17 mouse cellular contexts compared by ENCODE assay signal in genomic region chr7:45573954-45574353, GRCm38 (mm10). TPM values are rescaled to one million over a fixed set of nuclear protein-coding genes. Genes with fewer than 3 reads are reported as not detected.
DNase-seq lines count a peak whose midpoint lies in the region; ATAC-seq lines count a peak whose summit lies in the region.
"Had no signal": no experiment of that assay in that cellular context is flagged by ENCODE, and none has a peak within 500 bp of the region (broad histone marks: within the 10 kb centered on the region; RNA-seq: fewer than 3 reads in every experiment).

No protein-coding gene starts in this region.

- H3K4me3 ChIP-seq in midbrain, embryonic 11.5 days (ENCODE audit: low read depth, low read length), result no peak overlapping the region
- H3K4me3 ChIP-seq in midbrain, embryonic 14.5 days (replicated peaks; ENCODE audit: low read depth, low read length), result no peak overlapping the region
- peak overlapping the region; percentile 30 for H3K4me3 ChIP-seq in kidney, embryonic 15.5 days (replicated peaks)
- H3K4me3 ChIP-seq: embryonic facial prominence, embryonic 13.5 days; layer of hippocampus, adult 2 months; lung, embryonic 15.5 days had no signal

- peaks cover 5% of the 10 kb centered on the region; the same call in 1 of the 2 replicates for H3K4me1 ChIP-seq in midbrain, embryonic 11.5 days (ENCODE audit: control insufficient read depth, insufficient read depth, low read length)
- peaks cover 12% of the 10 kb centered on the region for H3K4me1 ChIP-seq in midbrain, embryonic 14.5 days (ENCODE audit: control insufficient read depth, insufficient read depth, low read length)
- H3K4me1 ChIP-seq in kidney, embryonic 15.5 days, result peaks cover 70% of the 10 kb centered on the region

- no peaks in the 10 kb centered on the region for H3K36me3 ChIP-seq in midbrain, embryonic 11.5 days (ENCODE audit: control insufficient read depth, insufficient read depth, low read length)
- peaks cover 12% of the 10 kb centered on the region for H3K36me3 ChIP-seq in midbrain, embryonic 14.5 days (ENCODE audit: control insufficient read depth, insufficient read depth, low read length)
- H3K36me3 ChIP-seq in kidney, embryonic 15.5 days, result peaks cover 31% of the 10 kb centered on the region

- ATAC-seq in midbrain, embryonic 11.5 days (ENCODE audit: low FRiP score), result no peak
- no peak for ATAC-seq in midbrain, embryonic 14.5 days (ENCODE audit: low FRiP score, low TSS enrichment)
- no peak for ATAC-seq in kidney, embryonic 15.5 days (replicated peaks; ENCODE audit: low FRiP score)
- ATAC-seq: forebrain, postnatal 0 days had no signal

- no peaks in the 10 kb centered on the region for H3K9me3 ChIP-seq in midbrain, embryonic 11.5 days (ENCODE audit: control insufficient read depth, low read length)
- no peaks in the 10 kb centered on the region for H3K9me3 ChIP-seq in midbrain, embryonic 14.5 days (ENCODE audit: control insufficient read depth, low read length)
- no peaks in the 10 kb centered on the region for H3K9me3 ChIP-seq in kidney, embryonic 15.5 days (replicated peaks)
- H3K9me3 ChIP-seq: embryonic facial prominence, embryonic 13.5 days; lung, embryonic 15.5 days had no signal

- WGBS in midbrain, embryonic 11.5 days, result 83% methylated on average over 8 of the region's 8 CpGs
- WGBS in midbrain, embryonic 14.5 days, result 83% methylated on average over 8 of the region's 8 CpGs
- 53% methylated on average over 8 of the region's 8 CpGs for WGBS in kidney, embryonic 15.5 days

- DNase-seq in midbrain, embryonic 11.5 days (ENCODE audit: low spot score, missing footprints), result peak; percentile 12
- DNase-seq in midbrain, embryonic 14.5 days, result no peak
- peak; percentile 73 for DNase-seq in naive thymus-derived CD4-positive, alpha-beta T cell, adult 2 months (ENCODE audit: low read depth)
- no peak for DNase-seq in adrenal gland, postnatal 4 days (ENCODE audit: low spot score in 2 of 2)
- DNase-seq in embryo, embryonic 11 days, result no peak
- DNase-seq in frontal cortex, postnatal 10 days (ENCODE audit: low spot score in 2 of 2), result no peak
- DNase-seq: cerebellum, adult 9-11 months; forebrain, postnatal 0 days; heart, postnatal 36 days; right cerebral cortex, adult 18-20 months had no signal

- no peak overlapping the region for H3K4me2 ChIP-seq in midbrain, embryonic 11.5 days
- H3K4me2 ChIP-seq in midbrain, embryonic 14.5 days (ENCODE audit: low read length), result no peak overlapping the region
- H3K4me2 ChIP-seq in kidney, embryonic 15.5 days, result peak overlapping the region; percentile 43
- H3K4me2 ChIP-seq: embryonic facial prominence, embryonic 13.5 days; lung, embryonic 15.5 days had no signal

- H3K9ac ChIP-seq in midbrain, embryonic 11.5 days (ENCODE audit: low read length), result no peak overlapping the region
- no peak overlapping the region for H3K9ac ChIP-seq in midbrain, embryonic 14.5 days (replicated peaks; ENCODE audit: low read length)
- peak overlapping the region; percentile 4; the same call in 1 of the 2 replicates for H3K9ac ChIP-seq in kidney, embryonic 15.5 days
- H3K9ac ChIP-seq: embryonic facial prominence, embryonic 13.5 days; forebrain, postnatal 0 days; lung, embryonic 15.5 days had no signal

- no peaks in the 10 kb centered on the region for H3K27me3 ChIP-seq in midbrain, embryonic 11.5 days (ENCODE audit: control insufficient read depth, insufficient read depth, low read length)
- H3K27me3 ChIP-seq in midbrain, embryonic 14.5 days (ENCODE audit: control insufficient read depth, insufficient read depth, low read length), result no peaks in the 10 kb centered on the region
- no peaks in the 10 kb centered on the region for H3K27me3 ChIP-seq in kidney, embryonic 15.5 days
- H3K27me3 ChIP-seq: embryonic facial prominence, embryonic 13.5 days; lung, embryonic 15.5 days had no signal

- no peak overlapping the region for H3K27ac ChIP-seq in midbrain, embryonic 11.5 days (ENCODE audit: low read depth, low read length)
- no peak overlapping the region for H3K27ac ChIP-seq in midbrain, embryonic 14.5 days (replicated peaks; ENCODE audit: low read depth, low read length)
- H3K27ac ChIP-seq in kidney, embryonic 15.5 days, result peak overlapping the region; percentile 86
- H3K27ac ChIP-seq: embryonic facial prominence, embryonic 13.5 days; layer of hippocampus, adult 2 months; lung, embryonic 15.5 days had no signal

RNA-seq across cellular contexts. Expression of gene Bcat2, which starts 4.0 kb away (rescaled TPM):
- 22.5 and 24.7 TPM in 2 replicates for polyA plus RNA-seq in midbrain, embryonic 11.5 days (2014; fragmentation: Nextera tagmentation; extraction: Ambion mirVana)
- polyA plus RNA-seq in midbrain, embryonic 14.5 days (2014; fragmentation: Nextera tagmentation; extraction: Ambion mirVana), result 14.9 and 16.9 TPM in 2 replicates
- polyA plus RNA-seq in kidney, embryonic 15.5 days (2015; fragmentation: Nextera tagmentation; extraction: Ambion mirVana), result 75.4 and 78.5 TPM in 2 replicates
- 10 to 100 TPM; 96.4 to 96.5 TPM for total RNA-seq in adrenal gland, postnatal 4 days (2021)

RNA-seq across cellular contexts. Expression of gene Hsd17b14, which starts 19.3 kb away (rescaled TPM):
- polyA plus RNA-seq in midbrain, embryonic 11.5 days (2014; fragmentation: Nextera tagmentation; extraction: Ambion mirVana), result 0.10 and 0.12 TPM in 2 replicates
- not detected in 2 replicates for polyA plus RNA-seq in midbrain, embryonic 14.5 days (2014; fragmentation: Nextera tagmentation; extraction: Ambion mirVana)
- polyA plus RNA-seq in kidney, embryonic 15.5 days (2015; fragmentation: Nextera tagmentation; extraction: Ambion mirVana), result 11.8 and 14.8 TPM in 2 replicates
- total RNA-seq in adrenal gland, postnatal 4 days (2021), result 1 to 10 TPM; 1.3 to 1.8 TPM
- total RNA-seq: forebrain, postnatal 0 days; layer of hippocampus, adult 2 months; left cerebral cortex, postnatal 14 days had no signal

RNA-seq across cellular contexts. Expression of gene Fgf21, which starts 41.3 kb away (rescaled TPM):
- polyA plus RNA-seq in midbrain, embryonic 11.5 days (2014; fragmentation: Nextera tagmentation; extraction: Ambion mirVana), result not detected in 2 replicates
- polyA plus RNA-seq in midbrain, embryonic 14.5 days (2014; fragmentation: Nextera tagmentation; extraction: Ambion mirVana), result not detected in 2 replicates
- 0.32 TPM in 1 of 2 replicates, not detected in the other for polyA plus RNA-seq in kidney, embryonic 15.5 days (2015; fragmentation: Nextera tagmentation; extraction: Ambion mirVana)
- total RNA-seq in adrenal gland, postnatal 4 days (2021), result under 1 TPM in 1 of 2 experiments, not detected in 1; 0.34 TPM
- total RNA-seq: forebrain, postnatal 0 days; granulocyte monocyte progenitor cell, adult 5-6 weeks; heart, postnatal 36 days; layer of hippocampus, adult 2 months; left cerebral cortex, postnatal 14 days had no signal
- polyA plus RNA-seq: forebrain, postnatal 0 days; neural tube, embryonic 11.5 days had no signal

RNA-seq across cellular contexts. Expression of gene Fut1, which starts 43.1 kb away (rescaled TPM):
- not detected in 2 replicates for polyA plus RNA-seq in midbrain, embryonic 11.5 days (2014; fragmentation: Nextera tagmentation; extraction: Ambion mirVana)
- not detected in 2 replicates for polyA plus RNA-seq in midbrain, embryonic 14.5 days (2014; fragmentation: Nextera tagmentation; extraction: Ambion mirVana)
- polyA plus RNA-seq in kidney, embryonic 15.5 days (2015; fragmentation: Nextera tagmentation; extraction: Ambion mirVana), result 0.06 and 0.21 TPM in 2 replicates
- total RNA-seq in adrenal gland, postnatal 4 days (2021), result under 1 TPM in 1 of 2 experiments, not detected in 1; 0.22 TPM
- total RNA-seq: granulocyte monocyte progenitor cell, adult 5-6 weeks; heart, postnatal 36 days; layer of hippocampus, adult 2 months; left cerebral cortex, postnatal 14 days had no signal
- polyA plus RNA-seq: forebrain, postnatal 0 days; neural tube, embryonic 11.5 days had no signal

RNA-seq across cellular contexts. Expression of gene Izumo1, which starts 47.7 kb away (rescaled TPM):
- polyA plus RNA-seq in midbrain, embryonic 11.5 days (2014; fragmentation: Nextera tagmentation; extraction: Ambion mirVana), result 0.10 and 0.29 TPM in 2 replicates
- polyA plus RNA-seq in midbrain, embryonic 14.5 days (2014; fragmentation: Nextera tagmentation; extraction: Ambion mirVana), result not detected in 2 replicates
- polyA plus RNA-seq in kidney, embryonic 15.5 days (2015; fragmentation: Nextera tagmentation; extraction: Ambion mirVana), result 0.14 and 0.17 TPM in 2 replicates
- 1 to 10 TPM in 1 of 2 experiments, under 1 TPM in 1; 0.54 to 1.1 TPM for total RNA-seq in adrenal gland, postnatal 4 days (2021)
- total RNA-seq: granulocyte monocyte progenitor cell, adult 5-6 weeks; layer of hippocampus, adult 2 months had no signal
- polyA plus RNA-seq: forebrain, postnatal 0 days; neural tube, embryonic 11.5 days had no signal

Comparison
In these comparisons a context has a peak if more than half of its experiments do, and no peak if none do; other contexts are left out.
1. DNase-seq: peak in midbrain, embryonic 11.5 days (single experiment) and naive thymus-derived CD4-positive, alpha-beta T cell, adult 2 months (single experiment); none in midbrain, embryonic 14.5 days (single experiment), adrenal gland, postnatal 4 days (0 of 2), embryo, embryonic 11 days (single experiment) and frontal cortex, postnatal 10 days (0 of 2).
2. RNA of gene Hsd17b14, which starts 19.3 kb away (polyA plus RNA-seq): 11.8 to 14.8 TPM in kidney, embryonic 15.5 days; 0.10 to 0.12 TPM in midbrain, embryonic 11.5 days and not detected in midbrain, embryonic 14.5 days; every median in the first group is over 10 times any median in the second.